Mouse (Mus musculus): Measurements from ENCODE around the gene Qtrt2. TPM values are rescaled to one million over a fixed set of nuclear protein-coding genes. Genes with fewer than 3 reads are reported as not detected.

The Qtrt2 gene
- total RNA-seq, 4 experiments from 2014 or later, result 6.4 to 8.8 (median 7.4) TPM

GRCm38 (mm10) chr16:43925846-43926245 is 763 bp downstream of the Qtrt2 start:
- no peak for DNase-seq (ENCODE audit: low spot score in 2 of 2)

- DNase-seq (ENCODE audit: low spot score in 2 of 2), result no peak
Measured at GRCm38 (mm10) chr16:43925001-43925558, 1.5 kb downstream of the Qtrt2 start.

- DNase-seq (ENCODE audit: low spot score in 2 of 2), result no peak
Measured at GRCm38 (mm10) chr16:43922630-43923029, 4.0 kb downstream of the Qtrt2 start.

GRCm38 (mm10) chr16:43922024-43922423 is 4.6 kb downstream of the Qtrt2 start:
- no peak for DNase-seq (ENCODE audit: low spot score in 2 of 2)

GRCm38 (mm10) chr16:43918867-43919266 is 7.7 kb downstream of the Qtrt2 start:
- no peak for DNase-seq (ENCODE audit: low spot score in 2 of 2)

- DNase-seq (ENCODE audit: low spot score in 2 of 2), result no peak
Measured at GRCm38 (mm10) chr16:43908881-43909280, 17.7 kb downstream of the Qtrt2 start.

- DNase-seq (ENCODE audit: low spot score in 2 of 2), result no peak
Measured at GRCm38 (mm10) chr16:43900571-43900970, 26.0 kb downstream of the Qtrt2 start.

- no peak for DNase-seq (ENCODE audit: low spot score in 2 of 2)
Measured at GRCm38 (mm10) chr16:43900138-43900537, 26.5 kb downstream of the Qtrt2 start.

GRCm38 (mm10) chr16:43894501-43894900 is 32.1 kb downstream of the Qtrt2 start:
- no peak for DNase-seq (ENCODE audit: low spot score in 2 of 2)

GRCm38 (mm10) chr16:43890747-43891336 is 35.8 kb downstream of the Qtrt2 start:
- no peak for DNase-seq (ENCODE audit: low spot score in 2 of 2)

- DNase-seq (ENCODE audit: low spot score in 2 of 2), result no peak
Measured at GRCm38 (mm10) chr16:43890005-43890336, 36.6 kb downstream of the Qtrt2 start.

GRCm38 (mm10) chr16:43889208-43890004 is 37.2 kb downstream of the Qtrt2 start, which contains the start of gene Ccdc191:
Ccdc191 (plus strand) TSS chr16:43889800.
- peak; percentile 99 for DNase-seq (ENCODE audit: low spot score in 2 of 2)

- no peak for DNase-seq (ENCODE audit: low spot score in 2 of 2)
Measured at GRCm38 (mm10) chr16:43882329-43882728, 44.3 kb downstream of the Qtrt2 start.

GRCm38 (mm10) chr16:43881636-43882035 is 45.0 kb downstream of the Qtrt2 start:
- no peak for DNase-seq (ENCODE audit: low spot score in 2 of 2)

- no peak for DNase-seq (ENCODE audit: low spot score in 2 of 2)
Measured at GRCm38 (mm10) chr16:43879769-43880168, 46.8 kb downstream of the Qtrt2 start.

- no peak for DNase-seq (ENCODE audit: low spot score in 2 of 2)
Measured at GRCm38 (mm10) chr16:43871419-43871818, 55.2 kb downstream of the Qtrt2 start.

- no peak for DNase-seq (ENCODE audit: low spot score in 2 of 2)
Measured at GRCm38 (mm10) chr16:43869805-43870204, 56.8 kb downstream of the Qtrt2 start.

GRCm38 (mm10) chr16:43860624-43861023 is 66.0 kb downstream of the Qtrt2 start:
- DNase-seq (ENCODE audit: low spot score in 2 of 2), result no peak

- DNase-seq (ENCODE audit: low spot score in 2 of 2), result no peak
Measured at GRCm38 (mm10) chr16:43858941-43859476, 67.6 kb downstream of the Qtrt2 start.

- DNase-seq (ENCODE audit: low spot score in 2 of 2), result no peak
Measured at GRCm38 (mm10) chr16:43849839-43850238, 76.8 kb downstream of the Qtrt2 start.

- DNase-seq (ENCODE audit: low spot score in 2 of 2), result no peak
Measured at GRCm38 (mm10) chr16:43841236-43841635, 85.4 kb downstream of the Qtrt2 start.

- DNase-seq (ENCODE audit: low spot score in 2 of 2), result no peak
Measured at GRCm38 (mm10) chr16:43831957-43832356, 94.7 kb downstream of the Qtrt2 start.
